Mouse (Mus musculus) layer of hippocampus, adult 9-10 months (tissue): ENCODE measurements around the gene Fgf22.

Experiments used
- DNase-seq: peaks from one replicate; pipeline ENCODE4 v3.0.0; 2022; ENCODE audit warnings: low spot score

The Fgf22 gene

DNA sequence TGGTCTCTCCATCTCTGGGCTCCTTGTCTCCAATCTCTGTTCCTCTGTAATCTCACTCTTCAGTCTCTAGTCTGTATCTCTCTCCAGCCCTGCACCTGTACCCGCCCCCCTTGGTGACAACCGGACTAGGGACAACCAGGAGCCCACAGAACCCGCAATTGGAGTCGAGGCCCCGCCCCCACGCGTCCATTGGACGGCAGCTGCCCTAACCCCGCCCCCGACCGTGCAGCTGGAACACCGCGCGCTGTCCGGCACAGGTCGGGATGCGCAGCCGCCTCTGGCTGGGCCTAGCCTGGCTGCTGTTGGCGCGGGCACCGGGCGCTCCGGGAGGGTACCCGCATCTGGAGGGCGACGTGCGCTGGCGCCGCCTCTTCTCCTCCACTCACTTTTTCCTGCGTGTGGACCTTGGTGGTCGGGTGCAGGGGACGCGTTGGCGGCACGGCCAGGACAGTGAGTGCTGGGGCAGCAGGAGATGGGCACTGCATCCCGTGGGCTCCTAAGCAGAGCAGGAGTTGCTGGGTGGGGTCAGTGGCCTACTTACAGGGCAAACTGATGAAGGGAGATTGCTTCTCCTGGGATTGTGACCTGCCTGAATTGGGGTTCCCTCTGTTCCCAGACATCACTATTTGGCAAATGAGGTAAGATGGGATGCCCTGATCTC, at the start of gene Fgf22:
Gene Fgf22, plus strand, starts transcription at position 221 of the 661 bp plus-strand sequence.
- peak; percentile 36 for DNase-seq

DNA sequence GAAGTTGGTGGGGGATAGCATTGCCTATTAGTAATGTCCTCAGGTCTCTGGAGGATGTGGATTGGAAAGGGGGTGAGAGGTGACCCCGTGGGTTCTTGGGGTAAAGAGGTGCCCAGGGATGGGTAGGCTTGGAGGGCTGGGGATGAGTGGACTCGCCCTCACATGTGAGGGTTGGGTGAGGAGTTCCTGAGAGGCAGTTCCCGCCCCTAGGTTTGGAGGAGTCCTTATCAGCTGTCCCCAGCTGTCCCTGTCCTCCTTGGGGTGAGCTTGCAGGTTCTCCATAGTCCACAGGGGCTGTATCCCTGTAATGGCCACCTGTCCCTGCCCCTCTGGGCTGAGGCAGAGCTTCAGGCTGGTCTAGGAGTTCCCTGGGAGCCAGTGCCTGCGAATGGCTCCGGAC, 48.9 kb upstream of the Fgf22 start:
- DNase-seq = no peak

DNA sequence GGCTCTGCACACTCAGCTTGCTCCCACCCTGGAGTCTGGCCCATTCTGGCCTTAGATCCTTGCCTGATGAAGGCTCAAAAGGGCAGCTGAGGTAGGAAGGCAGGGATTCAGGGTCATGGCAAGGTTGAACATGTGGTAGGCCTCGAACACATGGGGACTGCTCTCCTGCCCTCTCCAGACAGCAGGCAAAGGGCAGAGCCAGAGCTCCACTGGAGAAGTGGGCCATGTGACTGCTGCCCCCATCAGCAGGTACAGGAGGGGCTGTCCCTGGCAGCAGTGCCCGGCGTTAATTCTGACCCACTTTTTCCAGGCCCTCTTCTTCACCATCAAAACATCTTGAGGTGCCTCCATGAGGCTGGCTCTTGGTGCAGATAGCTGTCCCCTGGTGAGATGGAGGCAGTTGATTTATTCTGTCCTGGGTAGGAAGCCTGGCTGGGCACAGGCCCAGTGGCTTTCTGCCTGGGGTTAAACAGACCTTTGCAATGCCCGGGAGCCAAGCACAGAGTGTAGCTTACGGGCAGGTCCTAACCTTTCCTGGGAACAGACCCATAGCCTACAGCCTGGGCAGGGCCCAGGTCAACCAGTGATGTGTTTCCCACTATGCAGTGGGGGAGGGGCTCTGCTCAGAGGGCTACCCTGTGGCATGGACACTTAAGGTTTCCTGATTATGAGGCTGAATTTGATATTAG, 48.3 kb upstream of the Fgf22 start:
- DNase-seq = no peak

DNA sequence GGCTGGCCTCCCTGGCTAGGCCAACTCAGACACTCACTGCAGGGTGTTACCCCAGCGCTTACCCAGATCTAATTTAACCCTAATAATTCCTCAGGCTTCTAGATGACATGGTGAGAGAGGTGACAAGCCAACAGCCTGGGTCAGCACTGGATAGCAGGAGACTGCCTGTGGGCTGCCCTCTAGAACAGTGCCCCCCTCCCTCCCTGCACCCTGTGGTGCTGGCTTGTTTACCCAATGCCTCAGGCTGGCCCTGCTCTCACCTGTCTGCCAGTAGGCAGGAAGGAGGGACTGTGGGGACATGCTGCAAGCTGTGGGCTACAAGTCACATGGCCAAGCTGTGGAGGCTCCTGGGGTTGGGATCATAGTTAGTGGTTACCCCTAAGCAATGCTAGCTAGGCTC, 47.7 kb upstream of the Fgf22 start:
- no peak for DNase-seq

DNA sequence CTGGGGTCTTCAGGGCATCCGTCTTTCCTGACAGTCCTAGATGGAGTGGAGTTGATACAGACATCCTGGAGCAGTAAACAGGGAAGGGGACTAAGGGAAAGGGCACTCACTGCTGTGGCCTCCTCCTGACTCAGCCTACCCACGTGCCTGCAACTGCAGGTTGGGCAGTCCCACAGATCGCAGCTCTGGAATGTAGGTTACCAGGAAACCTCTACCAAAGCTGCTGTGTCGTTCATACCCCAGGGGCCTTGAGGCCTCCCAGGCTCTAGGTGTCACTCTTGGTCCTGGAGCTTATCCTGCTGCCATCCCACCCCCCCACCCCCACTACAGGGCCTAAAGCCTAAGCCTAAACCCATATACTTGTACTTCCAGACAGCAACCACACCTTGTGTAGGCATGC, 47.1 kb upstream of the Fgf22 start:
- no peak for DNase-seq

DNA sequence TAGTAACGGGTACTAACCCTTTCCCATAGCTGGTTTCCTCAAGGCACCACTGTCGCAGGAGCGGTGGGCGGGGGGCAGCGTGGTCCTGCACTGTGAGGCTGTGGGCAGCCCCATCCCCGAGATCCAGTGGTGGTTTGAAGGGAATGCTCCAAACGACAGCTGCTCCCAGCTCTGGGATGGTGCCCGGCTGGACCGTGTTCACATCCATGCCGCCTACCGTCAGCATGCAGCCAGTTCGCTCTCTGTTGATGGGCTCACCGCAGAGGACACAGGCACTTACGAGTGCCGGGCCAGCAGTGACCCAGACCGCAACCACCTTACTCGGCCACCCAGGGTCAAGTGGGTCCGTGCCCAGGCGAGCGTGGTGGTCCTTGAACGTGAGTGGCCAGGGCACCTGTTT, 46.2 kb upstream of the Fgf22 start:
- DNase-seq = no peak

DNA sequence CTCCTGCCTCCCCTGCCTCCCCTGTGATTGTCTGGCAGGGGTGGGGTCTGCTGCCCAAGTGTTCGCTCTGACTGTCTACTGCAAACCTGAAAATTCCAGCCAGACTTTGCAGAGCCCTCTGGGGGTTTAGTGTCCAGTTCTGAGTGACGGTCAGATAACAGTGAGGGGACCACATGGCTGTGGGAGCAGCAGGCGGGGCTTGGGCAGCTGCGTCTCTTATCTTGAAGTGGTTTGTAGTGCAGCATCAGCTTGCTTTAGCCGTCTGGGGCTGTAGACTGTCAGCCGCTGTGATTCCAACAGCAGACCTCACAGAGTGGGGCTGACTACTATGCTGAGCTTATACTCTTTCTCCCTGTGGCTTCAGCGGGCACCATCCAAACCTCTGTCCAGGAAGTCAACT, 45.6 kb upstream of the Fgf22 start:
- no peak for DNase-seq

DNA sequence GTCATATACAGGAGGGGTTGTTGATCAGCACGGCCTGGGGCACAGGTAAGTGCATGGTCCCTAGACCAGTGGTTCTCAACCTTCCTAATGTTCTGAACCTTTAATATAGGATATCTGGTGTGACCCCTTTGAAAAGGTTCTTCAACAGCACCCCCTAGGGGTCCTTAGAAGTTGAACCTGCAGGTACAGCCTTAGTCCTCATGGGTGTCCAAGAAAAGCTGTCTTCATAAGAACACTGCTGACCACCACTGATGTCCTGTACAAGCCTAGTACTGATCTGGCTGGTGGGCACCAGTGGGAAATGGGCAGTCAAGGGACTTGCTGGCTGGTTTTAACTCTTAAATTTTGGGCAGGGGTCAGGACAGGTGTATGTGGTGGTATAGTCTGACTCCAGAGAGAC, 42.8 kb upstream of the Fgf22 start:
- DNase-seq = no peak

DNA sequence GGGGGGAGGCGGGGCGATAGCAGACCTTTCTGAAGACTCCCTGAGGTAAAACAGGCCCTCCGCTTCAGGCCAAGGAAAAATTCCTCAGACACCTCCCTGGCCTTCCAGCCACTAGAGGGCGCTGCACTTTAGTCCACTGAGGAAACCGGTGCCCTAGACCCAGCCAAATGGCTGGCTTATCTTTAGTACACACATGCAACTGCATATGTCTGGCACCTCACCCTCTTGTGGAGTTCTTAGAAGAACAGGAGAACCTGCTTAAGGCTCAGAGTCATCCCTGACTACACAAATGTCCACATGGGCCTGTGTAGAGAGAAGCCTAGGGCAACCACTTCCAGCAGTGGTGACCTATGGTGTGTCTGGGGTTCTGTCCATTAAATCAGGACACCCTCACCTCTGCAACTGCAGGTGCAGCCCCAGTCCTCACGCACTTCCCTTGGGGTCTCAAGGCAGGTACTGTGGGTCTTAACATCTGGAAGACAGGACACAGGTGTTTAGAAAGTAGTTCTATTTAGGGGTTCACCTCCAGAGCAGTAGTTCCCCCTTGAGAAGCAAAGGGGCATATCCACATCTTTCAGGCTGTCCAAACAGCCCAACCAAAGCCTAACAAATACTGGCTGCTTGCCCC, 42.3 kb upstream of the Fgf22 start:
- peak; percentile 72 for DNase-seq

DNA sequence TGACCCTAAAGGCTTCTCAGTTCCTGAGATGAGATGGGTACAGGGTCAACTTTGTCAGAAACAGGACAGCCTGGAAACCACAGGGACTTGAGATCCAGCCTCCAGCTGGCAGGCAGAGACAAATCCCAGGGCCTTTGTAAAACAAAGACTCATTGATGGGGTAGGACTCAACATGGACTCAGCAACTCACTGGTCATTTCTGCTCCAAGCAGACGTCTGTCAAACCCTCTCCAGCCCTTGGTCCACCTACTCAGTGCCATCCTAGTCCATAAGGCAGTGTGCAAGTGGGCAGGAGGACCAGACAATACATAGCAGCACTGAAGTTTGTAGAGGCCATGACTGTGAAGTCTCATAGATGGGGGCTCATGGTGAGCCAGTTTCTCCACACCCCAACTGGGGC, 41.7 kb upstream of the Fgf22 start:
- no peak for DNase-seq

DNA sequence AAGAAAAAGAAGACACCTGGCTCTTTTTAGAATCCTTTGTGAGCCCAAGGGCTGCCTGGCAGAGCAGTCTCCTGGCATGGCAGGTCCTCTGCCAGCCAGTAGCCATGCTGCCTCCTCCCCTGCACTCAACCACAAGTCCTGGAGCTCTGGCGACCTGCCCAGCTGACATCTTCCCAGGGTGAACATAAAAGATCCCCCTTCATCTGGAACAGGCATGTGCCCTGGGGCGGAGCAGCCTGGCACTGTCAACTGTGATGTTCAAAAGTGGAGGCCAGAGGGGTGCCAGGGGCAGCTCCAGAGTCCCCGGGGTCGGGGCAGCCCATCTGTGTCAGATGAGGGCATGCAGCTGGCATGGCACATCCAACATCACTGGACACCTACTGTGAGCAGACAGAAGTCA, 39.9 kb upstream of the Fgf22 start:
- DNase-seq = no peak

DNA sequence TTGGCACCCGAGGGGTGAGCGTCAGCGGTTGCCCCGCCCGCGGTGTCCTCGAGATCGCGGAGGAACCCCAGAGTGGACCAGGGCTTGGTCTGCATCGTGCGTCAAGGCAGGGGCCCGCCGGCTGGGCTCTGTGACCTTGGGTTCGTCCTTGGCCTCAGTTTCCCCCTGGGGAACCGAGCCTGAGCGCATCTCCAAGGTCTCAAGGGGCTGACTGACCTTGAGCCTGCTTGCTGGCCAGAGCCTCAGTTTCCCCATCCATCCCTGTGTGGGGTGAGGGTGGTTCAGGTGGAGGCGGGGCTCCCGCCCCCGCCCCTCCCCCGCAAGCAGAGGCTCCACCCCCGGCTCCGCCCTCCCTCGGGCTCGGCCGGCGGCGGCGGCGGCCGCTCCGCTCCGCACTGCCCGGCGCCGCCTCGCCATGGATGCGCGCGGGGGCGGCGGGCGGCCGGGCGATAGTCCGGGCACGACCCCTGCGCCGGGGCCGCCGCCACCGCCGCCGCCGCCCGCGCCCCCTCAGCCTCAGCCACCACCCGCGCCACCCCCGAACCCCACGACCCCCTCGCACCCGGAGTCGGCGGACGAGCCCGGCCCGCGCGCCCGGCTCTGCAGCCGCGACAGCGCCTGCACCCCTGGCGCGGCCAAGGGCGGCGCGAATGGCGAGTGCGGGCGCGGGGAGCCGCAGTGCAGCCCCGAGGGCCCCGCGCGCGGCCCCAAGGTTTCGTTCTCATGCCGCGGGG, 38.5 kb upstream of the Fgf22 start, which contains the start of gene Hcn2:
Gene Hcn2, plus strand, starts transcription at position 381 of the 734 bp plus-strand sequence.
- no peak for DNase-seq

DNA sequence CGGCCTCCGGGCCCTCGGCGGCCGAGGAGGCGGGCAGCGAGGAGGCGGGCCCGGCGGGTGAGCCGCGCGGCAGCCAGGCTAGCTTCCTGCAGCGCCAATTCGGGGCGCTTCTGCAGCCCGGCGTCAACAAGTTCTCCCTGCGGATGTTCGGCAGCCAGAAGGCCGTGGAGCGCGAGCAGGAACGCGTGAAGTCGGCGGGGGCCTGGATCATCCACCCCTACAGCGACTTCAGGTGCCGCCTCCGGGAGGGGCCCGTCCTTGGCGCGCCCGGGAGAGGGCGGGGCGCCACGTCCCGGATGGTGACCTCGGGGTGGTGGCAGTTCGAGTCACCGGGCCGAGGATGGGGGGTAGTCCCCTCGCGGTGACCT, 37.9 kb upstream of the Fgf22 start:
- DNase-seq = no peak

DNA sequence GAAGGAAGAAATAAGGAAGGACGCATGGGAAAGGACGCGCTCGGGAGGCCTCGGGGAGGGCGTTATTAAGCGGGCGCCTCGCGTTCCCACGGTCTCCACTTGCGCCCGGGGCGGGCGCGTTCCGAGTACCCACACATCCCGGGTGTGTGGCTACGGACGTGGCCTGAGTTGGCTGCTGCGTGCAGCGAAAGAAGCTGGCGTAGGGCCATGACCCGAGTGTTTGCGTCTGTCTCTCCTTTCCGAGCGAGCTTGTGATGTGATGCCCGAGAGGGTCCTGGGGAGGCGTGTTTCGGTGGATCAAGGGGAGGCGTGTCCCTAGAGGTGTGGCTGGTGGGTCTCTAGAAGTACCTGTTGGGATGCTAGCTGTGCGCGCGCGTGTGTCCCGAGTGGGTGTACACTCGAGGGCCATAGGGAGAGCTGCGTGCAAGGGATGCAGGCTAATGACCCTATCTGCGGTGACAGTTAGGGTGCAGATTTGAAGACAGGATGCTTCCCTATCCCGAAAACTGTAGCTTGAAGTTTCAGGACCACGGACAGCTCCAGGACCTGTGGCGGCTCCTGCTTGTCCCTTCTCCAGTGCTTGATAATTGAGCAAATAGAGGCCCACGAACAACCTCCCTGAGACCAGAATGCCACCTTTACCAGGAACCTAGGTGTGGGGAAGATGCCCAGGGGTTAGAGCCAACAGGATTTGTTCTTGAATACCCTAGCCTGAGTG, 37.1 kb upstream of the Fgf22 start:
- DNase-seq = no peak

DNA sequence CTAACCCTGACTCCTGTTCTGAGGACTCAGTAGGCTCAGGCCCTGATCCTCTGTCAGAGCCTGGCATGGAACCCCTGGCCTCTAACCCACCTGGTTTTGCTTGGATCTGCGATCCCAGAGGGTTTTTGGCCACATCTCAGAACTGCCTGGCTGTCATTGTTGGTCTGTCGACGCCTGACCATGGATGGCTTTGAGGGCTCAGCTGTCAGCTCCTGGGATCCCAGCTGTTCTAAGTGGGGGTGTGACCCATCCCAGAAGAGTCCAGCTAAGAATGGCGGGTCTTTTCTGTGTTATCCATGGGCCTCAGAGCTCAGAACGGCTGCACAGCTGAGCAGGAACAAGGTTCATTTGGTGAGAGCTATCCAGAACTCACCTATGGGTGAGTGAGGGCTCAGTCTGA, 33.8 kb upstream of the Fgf22 start:
- no peak for DNase-seq

DNA sequence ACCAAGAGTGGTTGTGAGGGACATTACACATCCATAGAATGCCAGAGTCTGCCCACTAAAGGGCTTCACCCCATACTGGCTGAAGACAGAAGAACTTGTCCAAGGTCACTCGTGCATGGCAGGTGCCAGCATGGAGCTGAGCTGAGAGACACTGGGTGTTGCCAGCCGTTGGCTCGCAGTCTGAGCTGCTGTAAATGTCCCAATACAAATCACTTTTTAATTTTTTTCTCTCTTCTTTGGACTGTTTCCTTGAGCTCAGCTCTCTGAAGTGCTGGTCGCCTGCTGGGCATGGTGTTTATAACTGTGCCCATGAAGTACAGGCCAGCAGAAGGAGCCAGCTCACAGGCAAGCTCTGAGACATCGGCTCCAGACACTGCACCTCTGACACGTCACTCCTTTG, 31.8 kb upstream of the Fgf22 start:
- no peak for DNase-seq

DNA sequence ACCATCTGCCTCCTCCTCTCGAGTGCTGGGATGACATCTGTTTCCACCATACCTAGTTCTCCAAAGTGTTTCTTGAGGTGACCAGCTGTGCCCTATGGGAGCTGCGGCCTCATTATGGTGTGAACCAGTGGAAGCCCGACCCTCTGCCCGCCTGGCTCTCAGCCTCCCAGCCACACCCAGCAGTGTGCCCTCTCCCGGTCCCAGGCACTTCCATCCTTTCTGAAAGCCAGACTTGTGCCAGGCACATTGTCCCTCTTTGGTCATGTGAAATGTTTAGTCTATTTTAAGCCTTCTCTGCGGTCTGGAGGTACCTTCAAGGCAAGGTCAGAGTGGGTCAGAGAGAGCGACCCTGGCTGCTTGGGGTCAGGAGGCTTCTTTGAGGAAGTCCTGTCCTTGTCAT, 31.2 kb upstream of the Fgf22 start:
- no peak for DNase-seq

DNA sequence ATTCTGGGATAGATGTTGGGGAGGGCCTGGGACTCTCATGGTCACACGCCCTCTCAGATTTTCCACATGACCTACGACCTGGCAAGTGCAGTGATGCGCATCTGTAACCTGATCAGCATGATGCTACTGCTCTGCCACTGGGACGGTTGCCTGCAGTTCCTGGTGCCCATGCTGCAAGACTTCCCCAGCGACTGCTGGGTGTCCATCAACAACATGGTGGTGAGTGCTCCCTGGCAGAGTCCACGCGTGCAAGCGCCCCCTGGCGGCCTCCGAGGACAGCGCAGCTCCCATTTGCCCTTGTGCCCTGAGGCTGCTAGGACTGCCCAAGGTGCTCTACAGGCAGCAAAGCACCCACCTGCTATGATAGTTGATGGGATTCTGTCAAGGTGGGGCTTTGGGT, 28.8 kb upstream of the Fgf22 start:
- no peak for DNase-seq

DNA sequence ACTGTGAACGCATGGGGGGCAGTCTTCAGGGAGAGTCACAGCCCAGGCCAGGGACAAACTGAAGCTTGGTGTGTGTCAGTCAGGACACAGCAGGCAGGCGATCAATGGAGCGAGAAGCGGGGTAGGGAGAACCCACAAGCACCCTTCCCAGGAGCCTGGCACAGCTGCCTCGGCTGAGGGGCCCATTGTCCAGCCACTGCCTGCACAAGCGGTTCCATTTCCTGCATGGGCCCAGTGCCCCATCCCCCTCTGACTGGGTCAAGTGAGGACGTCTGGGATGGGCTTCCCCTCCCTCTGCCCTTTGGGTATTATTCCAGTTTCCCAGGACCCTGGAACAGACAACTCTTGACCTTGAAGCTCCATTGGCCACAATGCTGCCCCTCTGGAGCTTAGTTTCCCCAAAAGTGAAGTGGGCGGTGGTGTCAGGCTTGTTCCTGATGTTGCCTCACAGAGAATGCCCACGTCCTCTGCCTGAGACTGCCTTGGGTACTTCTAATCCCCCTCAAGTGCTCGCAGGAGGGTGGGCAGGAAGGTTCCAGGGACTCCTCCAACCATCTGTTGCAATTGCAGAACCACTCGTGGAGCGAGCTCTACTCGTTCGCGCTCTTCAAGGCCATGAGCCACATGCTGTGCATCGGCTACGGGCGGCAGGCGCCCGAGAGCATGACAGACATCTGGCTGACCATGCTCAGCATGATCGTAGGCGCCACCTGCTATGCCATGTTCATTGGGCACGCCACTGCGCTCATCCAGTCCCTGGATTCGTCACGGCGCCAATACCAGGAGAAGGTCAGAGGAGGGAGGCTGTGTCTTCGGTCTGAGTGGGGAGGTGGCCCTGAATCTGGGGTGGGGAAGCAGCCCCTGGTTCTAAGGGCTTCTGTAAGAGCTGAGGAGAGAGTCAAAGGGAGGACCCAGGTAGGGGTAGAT, 26.3 kb upstream of the Fgf22 start:
- DNase-seq = no peak

DNA sequence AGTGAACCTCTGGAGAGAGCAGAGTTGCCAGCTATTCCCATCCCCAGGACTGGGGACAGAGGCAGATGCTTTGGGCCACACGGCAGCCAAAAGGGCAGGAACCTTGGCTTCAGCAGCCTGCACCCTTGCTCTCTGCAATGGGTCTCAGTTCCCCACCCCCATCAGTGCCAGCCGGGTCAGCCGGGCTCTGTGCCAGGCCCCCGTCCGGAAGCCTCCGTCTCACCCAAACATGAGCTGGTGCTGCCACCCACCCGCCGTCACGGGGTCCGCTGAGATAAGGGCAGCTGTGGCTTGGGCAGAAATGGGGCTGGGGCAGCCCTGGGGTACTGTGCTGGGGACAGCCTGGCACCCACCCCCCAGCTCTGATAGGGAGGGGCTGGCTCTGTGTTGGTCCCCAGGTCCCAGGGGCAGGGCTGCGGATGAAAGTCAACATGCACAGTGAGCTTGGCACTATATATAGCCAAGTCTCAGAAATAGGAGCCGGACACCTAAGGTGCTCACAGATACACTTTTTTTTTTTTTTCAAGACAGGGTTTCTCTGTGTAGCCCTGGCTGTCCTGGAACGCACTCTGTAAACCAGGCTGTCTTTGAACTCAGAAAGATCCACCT, 25.4 kb upstream of the Fgf22 start:
- no peak for DNase-seq

DNA sequence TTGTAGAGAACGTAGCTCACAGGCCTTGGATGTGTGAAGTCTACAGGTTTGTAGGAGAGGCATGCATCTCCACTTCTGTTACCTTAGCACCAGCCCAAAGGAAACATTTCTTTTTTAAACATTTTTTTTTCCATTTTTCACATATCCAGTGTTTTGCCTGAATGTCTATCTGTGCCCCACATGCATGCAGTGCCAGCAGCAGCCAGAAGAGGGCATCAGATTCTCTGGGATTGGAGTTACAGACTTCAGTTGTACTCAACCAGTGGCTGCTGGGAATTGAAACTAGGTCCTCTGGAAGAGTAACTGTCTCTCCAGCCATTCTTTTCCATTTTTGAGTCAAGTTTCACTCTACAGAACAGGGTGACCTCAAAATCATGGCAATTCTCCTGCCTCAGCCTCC, 22.4 kb upstream of the Fgf22 start:
- DNase-seq = no peak
